Mouse (Mus musculus): ENCODE results near the gene Gm12216. TPM values are rescaled to one million over a fixed set of nuclear protein-coding genes. Genes with fewer than 3 reads are reported as not detected.

Gene Gm12216
- polyA plus RNA-seq, 2 experiments, result 0.43 to 0.74 TPM

- no peak for ATAC-seq (ENCODE audit: low FRiP score, low read depth)
- H3K9ac ChIP-seq (ENCODE audit: low read depth, low read length, severe bottlenecking), result no peak overlapping the region
- no peak overlapping the region for H3K4me3 ChIP-seq (replicated peaks; ENCODE audit: low read length)
- no peaks in the 10 kb centered on the region for H3K36me3 ChIP-seq (ENCODE audit: control insufficient read depth, insufficient read depth, low read length)
- no peak overlapping the region for H3K27ac ChIP-seq (replicated peaks; ENCODE audit: low read depth, low read length)
- no peak overlapping the region for H3K4me2 ChIP-seq (replicated peaks; ENCODE audit: low read depth, low read length, severe bottlenecking)
- no peaks in the 10 kb centered on the region for H3K27me3 ChIP-seq (ENCODE audit: control insufficient read depth, insufficient read depth, low read length)
- H3K9me3 ChIP-seq (ENCODE audit: control insufficient read depth, low read length), result no peaks in the 10 kb centered on the region
- DNase-seq (ENCODE audit: low spot score), result no peak
- peaks cover 7% of the 10 kb centered on the region for H3K4me1 ChIP-seq (ENCODE audit: control insufficient read depth, insufficient read depth, low read length)
- 73% methylated on average over 4 of the region's 4 CpGs for WGBS
- TF ChIP-seq POLR2A (IDR thresholded peaks at IDR 0.05; ENCODE audit: borderline replicate concordance, extremely low read depth, insufficient read depth, insufficient read length), result no peak
Measured at GRCm38 (mm10) chr11:53800036-53800435, 59.0 kb downstream of the Gm12216 start.

- Histone ChIP-seq H3K36me3 (ENCODE audit: control insufficient read depth, insufficient read depth, low read length) (no peaks in the 10 kb centered on the region), H3K9me3 (ENCODE audit: control insufficient read depth, low read length) (no peaks in the 10 kb centered on the region), H3K9ac (ENCODE audit: low read depth, low read length, severe bottlenecking) (no peak overlapping the region), H3K4me3 (replicated peaks; ENCODE audit: low read length) (no peak overlapping the region), H3K4me2 (replicated peaks; ENCODE audit: low read depth, low read length, severe bottlenecking) (no peak overlapping the region), H3K27me3 (ENCODE audit: control insufficient read depth, insufficient read depth, low read length) (no peaks in the 10 kb centered on the region), H3K27ac (replicated peaks; ENCODE audit: low read depth, low read length) (no peak overlapping the region), H3K4me1 (ENCODE audit: control insufficient read depth, insufficient read depth, low read length) (peaks cover 14% of the 10 kb centered on the region)
- WGBS, result 92% methylated on average over 10 of the region's 10 CpGs
- no peak for TF ChIP-seq POLR2A (IDR thresholded peaks at IDR 0.05; ENCODE audit: borderline replicate concordance, extremely low read depth, insufficient read depth, insufficient read length)
- ATAC-seq (ENCODE audit: low FRiP score, low read depth) (no peak), DNase-seq (ENCODE audit: low spot score) (no peak)
Measured at GRCm38 (mm10) chr11:53798041-53798711, 60.9 kb downstream of the Gm12216 start.

- no peak overlapping the region for H3K9ac ChIP-seq (ENCODE audit: low read depth, low read length, severe bottlenecking)
- H3K36me3 ChIP-seq (ENCODE audit: control insufficient read depth, insufficient read depth, low read length), result no peaks in the 10 kb centered on the region
- TF ChIP-seq POLR2A (IDR thresholded peaks at IDR 0.05; ENCODE audit: borderline replicate concordance, extremely low read depth, insufficient read depth, insufficient read length), result no peak
- peaks cover 14% of the 10 kb centered on the region for H3K4me1 ChIP-seq (ENCODE audit: control insufficient read depth, insufficient read depth, low read length)
- no peak for ATAC-seq (ENCODE audit: low FRiP score, low read depth)
- no peaks in the 10 kb centered on the region for H3K27me3 ChIP-seq (ENCODE audit: control insufficient read depth, insufficient read depth, low read length)
- no peak overlapping the region for H3K4me2 ChIP-seq (replicated peaks; ENCODE audit: low read depth, low read length, severe bottlenecking)
- DNase-seq (ENCODE audit: low spot score), result no peak
- H3K9me3 ChIP-seq (ENCODE audit: control insufficient read depth, low read length), result no peaks in the 10 kb centered on the region
- H3K27ac ChIP-seq (replicated peaks; ENCODE audit: low read depth, low read length), result no peak overlapping the region
- H3K4me3 ChIP-seq (replicated peaks; ENCODE audit: low read length), result no peak overlapping the region
- 56% methylated on average over 6 of the region's 6 CpGs for WGBS
Measured at GRCm38 (mm10) chr11:53797386-53797920, 61.6 kb downstream of the Gm12216 start.

- DNase-seq (ENCODE audit: low spot score) (no peak), ATAC-seq (ENCODE audit: low FRiP score, low read depth) (no peak)
- no peak overlapping the region for H3K4me3 ChIP-seq (replicated peaks; ENCODE audit: low read length)
- no peak for TF ChIP-seq POLR2A (IDR thresholded peaks at IDR 0.05; ENCODE audit: borderline replicate concordance, extremely low read depth, insufficient read depth, insufficient read length)
- H3K27me3 ChIP-seq (ENCODE audit: control insufficient read depth, insufficient read depth, low read length), result no peaks in the 10 kb centered on the region
- 69% methylated on average over 12 of the region's 12 CpGs for WGBS
- H3K9me3 ChIP-seq (ENCODE audit: control insufficient read depth, low read length), result no peaks in the 10 kb centered on the region
- H3K4me1 ChIP-seq (ENCODE audit: control insufficient read depth, insufficient read depth, low read length), result peaks cover 14% of the 10 kb centered on the region
- H3K27ac ChIP-seq (replicated peaks; ENCODE audit: low read depth, low read length), result no peak overlapping the region
- H3K4me2 ChIP-seq (replicated peaks; ENCODE audit: low read depth, low read length, severe bottlenecking), result no peak overlapping the region
- no peak overlapping the region for H3K9ac ChIP-seq (ENCODE audit: low read depth, low read length, severe bottlenecking)
- H3K36me3 ChIP-seq (ENCODE audit: control insufficient read depth, insufficient read depth, low read length), result no peaks in the 10 kb centered on the region
Measured at GRCm38 (mm10) chr11:53796409-53797151, 62.5 kb downstream of the Gm12216 start.

GRCm38 (mm10) chr11:53795813-53796212 lies 63.2 kb downstream of the Gm12216 start:
- WGBS, result 62% methylated on average over 8 of the region's 8 CpGs
- H3K27ac ChIP-seq (replicated peaks; ENCODE audit: low read depth, low read length), result no peak overlapping the region
- TF ChIP-seq POLR2A (IDR thresholded peaks at IDR 0.05; ENCODE audit: borderline replicate concordance, extremely low read depth, insufficient read depth, insufficient read length), result no peak
- no peak for ATAC-seq (ENCODE audit: low FRiP score, low read depth)
- H3K36me3 ChIP-seq (ENCODE audit: control insufficient read depth, insufficient read depth, low read length), result no peaks in the 10 kb centered on the region
- H3K9me3 ChIP-seq (ENCODE audit: control insufficient read depth, low read length), result no peaks in the 10 kb centered on the region
- H3K4me3 ChIP-seq (replicated peaks; ENCODE audit: low read length), result no peak overlapping the region
- peaks cover 14% of the 10 kb centered on the region for H3K4me1 ChIP-seq (ENCODE audit: control insufficient read depth, insufficient read depth, low read length)
- DNase-seq (ENCODE audit: low spot score), result peak; percentile 8
- H3K27me3 ChIP-seq (ENCODE audit: control insufficient read depth, insufficient read depth, low read length), result no peaks in the 10 kb centered on the region
- no peak overlapping the region for H3K9ac ChIP-seq (ENCODE audit: low read depth, low read length, severe bottlenecking)
- no peak overlapping the region for H3K4me2 ChIP-seq (replicated peaks; ENCODE audit: low read depth, low read length, severe bottlenecking)

Data from limb, embryonic 14.5 days (tissue).